Mouse (Mus musculus): ENCODE results near the gene Gosr2. TPM values are rescaled to one million over a fixed set of nuclear protein-coding genes. Genes with fewer than 3 reads are reported as not detected.

Gene Gosr2
- polyA plus RNA-seq, 1 experiment = 73.2 TPM

DNA sequence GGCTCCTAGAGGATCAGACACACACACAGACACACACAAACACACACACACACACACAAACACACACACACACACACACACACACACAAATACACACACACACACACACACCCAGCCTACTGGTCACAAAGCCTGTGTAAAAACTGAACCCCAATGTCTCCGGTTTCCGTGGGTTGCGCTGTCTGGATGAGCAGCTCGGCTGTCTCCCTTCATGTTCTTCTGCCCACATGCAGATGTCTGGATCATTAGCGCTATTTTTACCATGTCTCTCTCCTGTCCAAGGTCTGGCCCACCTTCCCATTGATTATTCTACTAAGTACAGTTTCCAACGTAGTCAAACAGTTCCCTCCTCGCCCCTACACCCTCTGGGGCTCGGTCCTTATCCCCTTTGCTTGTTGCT is 34.6 kb downstream of the Gosr2 start:
- TF ChIP-seq MYOD1 (IDR thresholded peaks at IDR 0.05; ENCODE audit: control insufficient read depth, insufficient read length, low read depth) (no peak), MAX (IDR thresholded peaks at IDR 0.05) (no peak), CEBPB (IDR thresholded peaks at IDR 0.05; ENCODE audit: low read depth) (no peak), USF1 (IDR thresholded peaks at IDR 0.05; ENCODE audit: low read depth) (no peak), CTCF (IDR thresholded peaks at IDR 0.05; ENCODE audit: control insufficient read depth, insufficient read depth, insufficient read length) (no peak), MYOG (IDR thresholded peaks at IDR 0.05; ENCODE audit: control insufficient read depth, extremely low read depth, insufficient read length) (no peak), FOSL1 (IDR thresholded peaks at IDR 0.05; ENCODE audit: insufficient read depth, low read length, poor library complexity, severe bottlenecking) (no peak)
- H3ac ChIP-seq (ENCODE audit: control insufficient read depth, insufficient read length, low read depth) = no peak overlapping the region
- no peak overlapping the region for H3K4me3 ChIP-seq (ENCODE audit: insufficient read depth, poor library complexity, severe bottlenecking)
- H3K36me3 ChIP-seq (ENCODE audit: control insufficient read depth, insufficient read depth) = no peaks in the 10 kb centered on the region
- no peaks in the 10 kb centered on the region for H3K79me3 ChIP-seq (ENCODE audit: low read depth)
- peaks cover 56% of the 10 kb centered on the region for H3K27me3 ChIP-seq (ENCODE audit: control insufficient read depth, insufficient read depth, insufficient read length)
- no peaks in the 10 kb centered on the region for H3K79me2 ChIP-seq (ENCODE audit: control insufficient read depth, insufficient read depth)

DNA sequence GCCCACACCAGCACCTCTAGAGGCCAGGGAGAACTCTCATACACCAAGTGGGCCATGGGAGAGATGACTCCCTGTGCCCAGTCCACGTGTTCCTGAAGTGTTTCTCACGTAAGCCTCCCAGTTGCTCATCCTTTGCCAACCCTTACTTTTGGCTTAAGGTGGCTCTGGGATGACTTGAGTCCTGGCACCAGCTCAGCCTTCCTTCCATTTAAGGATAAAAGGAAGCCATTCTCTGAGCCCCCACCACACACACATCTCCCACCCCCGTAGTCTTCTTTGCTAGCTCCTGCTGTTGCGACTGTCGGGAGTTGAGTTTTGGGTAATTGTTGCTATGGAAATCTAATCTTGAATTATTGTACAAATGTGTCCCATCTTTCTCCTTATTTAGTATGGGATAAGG is 35.2 kb downstream of the Gosr2 start:
- TF ChIP-seq CEBPB (IDR thresholded peaks at IDR 0.05; ENCODE audit: low read depth) = no peak
- TF ChIP-seq MYOG (IDR thresholded peaks at IDR 0.05; ENCODE audit: control insufficient read depth, extremely low read depth, insufficient read length) = no peak
- TF ChIP-seq MAX (IDR thresholded peaks at IDR 0.05) = no peak
- no peak for TF ChIP-seq USF1 (IDR thresholded peaks at IDR 0.05; ENCODE audit: low read depth)
- TF ChIP-seq CTCF (IDR thresholded peaks at IDR 0.05; ENCODE audit: control insufficient read depth, insufficient read depth, insufficient read length) = no peak
- TF ChIP-seq FOSL1 (IDR thresholded peaks at IDR 0.05; ENCODE audit: insufficient read depth, low read length, poor library complexity, severe bottlenecking) = no peak
- TF ChIP-seq MYOD1 (IDR thresholded peaks at IDR 0.05; ENCODE audit: control insufficient read depth, insufficient read length, low read depth) = no peak
- no peak overlapping the region for H3K4me3 ChIP-seq (ENCODE audit: insufficient read depth, poor library complexity, severe bottlenecking)
- H3ac ChIP-seq (ENCODE audit: control insufficient read depth, insufficient read length, low read depth) = no peak overlapping the region

DNA sequence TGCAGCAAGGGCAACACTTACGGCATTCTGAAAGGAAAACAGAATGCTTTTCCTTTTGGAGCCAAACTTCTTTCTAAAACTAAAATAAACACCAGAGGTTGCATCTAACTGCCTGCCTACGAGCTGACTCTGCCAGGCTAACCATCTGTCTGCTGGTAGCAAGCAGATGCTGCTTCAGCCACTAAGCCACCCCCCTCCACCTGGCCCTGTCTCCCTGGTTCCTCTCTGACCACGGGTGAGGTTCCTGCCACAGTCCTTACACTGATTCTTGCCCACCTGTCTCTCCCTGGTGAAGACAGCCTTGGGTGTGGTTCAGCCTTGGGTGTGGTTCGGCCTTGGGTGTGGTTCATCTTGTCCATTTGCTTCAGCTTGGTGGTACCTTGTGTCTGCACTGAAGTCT is 35.8 kb downstream of the Gosr2 start:
- no peaks in the 10 kb centered on the region for H3K79me2 ChIP-seq (ENCODE audit: control insufficient read depth, insufficient read depth)
- H3K79me3 ChIP-seq (ENCODE audit: low read depth) = no peaks in the 10 kb centered on the region
- H3K27me3 ChIP-seq (ENCODE audit: control insufficient read depth, insufficient read depth, insufficient read length) = peaks cover 60% of the 10 kb centered on the region
- no peak overlapping the region for H3ac ChIP-seq (ENCODE audit: control insufficient read depth, insufficient read length, low read depth)
- no peak overlapping the region for H3K4me3 ChIP-seq (ENCODE audit: insufficient read depth, poor library complexity, severe bottlenecking)
- no peak for TF ChIP-seq FOSL1 (IDR thresholded peaks at IDR 0.05; ENCODE audit: insufficient read depth, low read length, poor library complexity, severe bottlenecking)
- no peak for TF ChIP-seq MYOG (IDR thresholded peaks at IDR 0.05; ENCODE audit: control insufficient read depth, extremely low read depth, insufficient read length)
- TF ChIP-seq MYOD1 (IDR thresholded peaks at IDR 0.05; ENCODE audit: control insufficient read depth, insufficient read length, low read depth) = no peak
- TF ChIP-seq USF1 (IDR thresholded peaks at IDR 0.05; ENCODE audit: low read depth) = no peak
- no peak for TF ChIP-seq CTCF (IDR thresholded peaks at IDR 0.05; ENCODE audit: control insufficient read depth, insufficient read depth, insufficient read length)
- TF ChIP-seq MAX (IDR thresholded peaks at IDR 0.05) = no peak
- TF ChIP-seq CEBPB (IDR thresholded peaks at IDR 0.05; ENCODE audit: low read depth) = no peak
- H3K36me3 ChIP-seq (ENCODE audit: control insufficient read depth, insufficient read depth) = no peaks in the 10 kb centered on the region

More for the DNA sequence above, 35.2 kb downstream of the Gosr2 start:
- Histone ChIP-seq H3K79me3 (ENCODE audit: low read depth) (no peaks in the 10 kb centered on the region), H3K79me2 (ENCODE audit: control insufficient read depth, insufficient read depth) (no peaks in the 10 kb centered on the region), H3K27me3 (ENCODE audit: control insufficient read depth, insufficient read depth, insufficient read length) (peaks cover 59% of the 10 kb centered on the region), H3K36me3 (ENCODE audit: control insufficient read depth, insufficient read depth) (no peaks in the 10 kb centered on the region)

DNA sequence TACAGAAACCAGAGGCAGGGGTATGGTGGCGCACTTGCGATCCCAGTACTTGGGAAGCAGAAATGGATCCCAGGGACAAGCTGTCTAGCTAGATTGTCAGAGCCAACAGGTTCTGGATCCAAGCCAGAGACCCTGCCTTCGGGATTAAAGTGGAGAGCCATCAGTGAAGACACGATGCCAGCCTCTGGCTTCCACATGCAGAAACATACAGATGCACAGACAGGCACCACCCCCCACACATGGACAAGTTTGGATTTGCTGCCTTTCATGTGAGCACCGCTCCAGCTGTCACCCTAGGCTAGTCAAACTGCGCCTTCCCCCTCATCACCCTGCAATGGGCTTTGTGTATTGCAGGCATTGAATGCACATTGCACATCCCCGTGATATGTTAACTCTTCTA is 39.5 kb downstream of the Gosr2 start:
- Histone ChIP-seq H3K79me3 (ENCODE audit: low read depth) (no peaks in the 10 kb centered on the region), H3K36me3 (ENCODE audit: control insufficient read depth, insufficient read depth) (no peaks in the 10 kb centered on the region), H3K27me3 (ENCODE audit: control insufficient read depth, insufficient read depth, insufficient read length) (peaks cover 55% of the 10 kb centered on the region), H3ac (ENCODE audit: control insufficient read depth, insufficient read length, low read depth) (no peak overlapping the region), H3K4me3 (ENCODE audit: insufficient read depth, poor library complexity, severe bottlenecking) (no peak overlapping the region), H3K79me2 (ENCODE audit: control insufficient read depth, insufficient read depth) (no peaks in the 10 kb centered on the region)
- TF ChIP-seq MYOG (IDR thresholded peaks at IDR 0.05; ENCODE audit: control insufficient read depth, extremely low read depth, insufficient read length) (no peak), MYOD1 (IDR thresholded peaks at IDR 0.05; ENCODE audit: control insufficient read depth, insufficient read length, low read depth) (no peak), FOSL1 (IDR thresholded peaks at IDR 0.05; ENCODE audit: insufficient read depth, low read length, poor library complexity, severe bottlenecking) (no peak), CTCF (IDR thresholded peaks at IDR 0.05; ENCODE audit: control insufficient read depth, insufficient read depth, insufficient read length) (no peak), USF1 (IDR thresholded peaks at IDR 0.05; ENCODE audit: low read depth) (no peak), MAX (IDR thresholded peaks at IDR 0.05) (no peak), CEBPB (IDR thresholded peaks at IDR 0.05; ENCODE audit: low read depth) (no peak)

DNA sequence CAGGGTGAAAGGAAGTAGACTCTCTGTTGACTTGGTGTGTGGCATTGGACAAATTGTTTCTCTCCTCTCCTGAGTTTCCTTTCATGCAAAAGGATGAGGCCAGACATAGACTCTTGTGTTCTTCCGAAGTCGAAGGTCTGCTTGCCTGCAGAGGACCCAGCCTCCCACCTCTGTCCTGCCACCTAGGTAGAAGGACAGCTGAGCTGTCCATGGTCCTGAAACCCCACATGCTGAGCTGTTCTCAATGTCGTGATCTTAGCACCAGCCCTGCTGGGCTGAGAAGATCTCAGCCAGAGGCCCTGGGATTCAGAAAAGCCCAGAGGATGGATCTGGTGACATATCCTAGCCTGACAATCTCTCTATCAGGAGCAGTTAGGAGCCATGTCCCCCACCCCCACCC is 41.2 kb downstream of the Gosr2 start:
- TF ChIP-seq MAX (IDR thresholded peaks at IDR 0.05) (no peak), CEBPB (IDR thresholded peaks at IDR 0.05; ENCODE audit: low read depth) (no peak), CTCF (IDR thresholded peaks at IDR 0.05; ENCODE audit: control insufficient read depth, insufficient read depth, insufficient read length) (no peak), MYOG (IDR thresholded peaks at IDR 0.05; ENCODE audit: control insufficient read depth, extremely low read depth, insufficient read length) (no peak), FOSL1 (IDR thresholded peaks at IDR 0.05; ENCODE audit: insufficient read depth, low read length, poor library complexity, severe bottlenecking) (no peak), USF1 (IDR thresholded peaks at IDR 0.05; ENCODE audit: low read depth) (no peak), MYOD1 (IDR thresholded peaks at IDR 0.05; ENCODE audit: control insufficient read depth, insufficient read length, low read depth) (no peak)
- H3K79me3 ChIP-seq (ENCODE audit: low read depth) = no peaks in the 10 kb centered on the region
- peaks cover 63% of the 10 kb centered on the region for H3K27me3 ChIP-seq (ENCODE audit: control insufficient read depth, insufficient read depth, insufficient read length)
- H3K36me3 ChIP-seq (ENCODE audit: control insufficient read depth, insufficient read depth) = no peaks in the 10 kb centered on the region
- no peak overlapping the region for H3ac ChIP-seq (ENCODE audit: control insufficient read depth, insufficient read length, low read depth)
- no peaks in the 10 kb centered on the region for H3K79me2 ChIP-seq (ENCODE audit: control insufficient read depth, insufficient read depth)
- H3K4me3 ChIP-seq (ENCODE audit: insufficient read depth, poor library complexity, severe bottlenecking) = no peak overlapping the region
